Mouse (Mus musculus): ENCODE measurements around the gene Phactr1. TPM values are rescaled to one million over a fixed set of nuclear protein-coding genes. Genes with fewer than 3 reads are reported as not detected.
A peak's percentile ranks its signal among the peaks of the same experiment; 100 is the strongest.

Phactr1 gene
- total RNA-seq, 2 experiments from 2014 or later = 441 to 504 TPM

DNA sequence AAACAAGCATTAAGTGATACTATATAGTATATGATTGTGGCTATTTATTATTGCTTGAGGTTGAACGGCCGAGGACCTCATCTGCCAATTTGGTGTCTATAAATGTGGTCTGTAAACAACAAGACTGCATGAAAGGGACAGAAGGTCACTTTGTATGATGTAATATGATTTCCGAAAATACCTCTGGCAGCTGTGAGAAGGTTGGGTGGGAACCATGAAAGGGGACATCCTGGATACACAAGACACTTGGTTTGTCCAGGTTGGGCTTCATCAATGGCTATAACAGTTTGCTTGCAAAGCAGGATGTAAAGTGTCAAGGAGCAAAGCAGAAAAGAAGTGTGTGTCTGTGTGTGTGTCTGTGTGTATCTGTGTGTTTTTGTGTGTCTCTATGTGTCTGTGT, 329.2 kb downstream of the Phactr1 start:
- DNase-seq (ENCODE audit: low spot score in 2 of 2) = no peak

GRCm38 (mm10) chr13:43011516-43011915, 331.1 kb downstream of the Phactr1 start:
- no peak for DNase-seq (ENCODE audit: low spot score in 2 of 2)

DNA sequence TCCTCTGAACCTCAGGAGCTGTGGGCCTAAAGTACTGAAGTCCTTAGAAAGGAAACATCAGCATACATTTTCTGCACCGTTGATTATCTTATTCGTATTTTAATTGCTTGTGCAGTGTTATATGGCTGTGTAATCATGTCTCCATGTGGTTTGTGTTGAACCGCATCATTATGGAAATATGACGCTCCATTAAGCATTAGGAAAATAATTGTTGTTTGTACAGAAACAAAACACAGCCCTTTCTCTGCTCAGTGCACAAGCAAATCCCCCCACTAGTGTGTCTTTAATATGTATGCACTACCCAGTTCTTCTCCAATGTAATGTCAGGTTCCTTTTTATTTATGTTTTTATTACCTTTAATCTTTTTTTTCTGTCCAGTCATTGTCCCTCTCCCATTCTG, 333.6 kb downstream of the Phactr1 start:
- DNase-seq (ENCODE audit: low spot score in 2 of 2) = no peak

DNA sequence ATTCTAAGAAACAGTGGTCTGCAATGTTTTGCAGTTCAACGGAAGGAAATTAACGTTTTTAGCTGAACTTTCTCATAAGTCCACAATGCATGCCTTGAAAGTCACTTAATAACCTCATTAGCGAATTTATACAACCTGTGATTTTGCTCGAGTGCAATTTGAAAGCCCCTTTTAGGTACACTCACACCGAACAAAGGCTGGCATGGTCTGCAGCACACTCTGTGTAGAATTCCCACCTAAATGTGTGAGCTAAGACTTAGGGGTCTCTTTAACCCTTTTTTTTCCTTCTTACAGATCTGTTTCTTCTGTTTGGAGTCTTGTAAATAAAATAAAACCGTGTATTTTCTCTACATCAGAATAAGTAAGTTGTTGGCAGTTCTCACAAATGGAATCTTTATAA, 335.3 kb downstream of the Phactr1 start:
- no peak for DNase-seq (ENCODE audit: low spot score in 2 of 2)

- no peak for DNase-seq (ENCODE audit: low spot score in 2 of 2)
Measured at GRCm38 (mm10) chr13:43018863-43019262, 338.4 kb downstream of the Phactr1 start.

- DNase-seq (ENCODE audit: low spot score in 2 of 2) = no peak
Measured at GRCm38 (mm10) chr13:43021031-43021430, 340.6 kb downstream of the Phactr1 start.

DNA sequence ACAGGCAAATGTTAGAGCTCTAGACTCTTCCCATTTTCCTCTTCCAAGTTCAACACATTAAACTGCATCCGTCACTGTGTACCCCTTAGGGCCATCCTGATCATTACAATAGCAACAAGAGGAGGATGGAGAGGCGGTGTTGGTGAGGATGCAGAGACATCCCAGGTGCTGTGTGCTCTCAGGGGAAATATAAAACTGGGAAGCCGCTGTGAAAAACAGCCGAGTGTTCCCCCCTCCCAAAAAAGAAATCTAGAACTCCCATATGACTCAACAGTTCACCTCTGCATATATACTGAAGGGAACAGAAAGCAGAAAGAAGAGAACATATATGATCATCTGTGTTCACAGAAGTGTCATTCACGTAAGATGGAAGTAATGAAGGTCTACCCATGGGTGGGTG, 342.6 kb downstream of the Phactr1 start:
- no peak for DNase-seq (ENCODE audit: low spot score in 2 of 2)

DNA sequence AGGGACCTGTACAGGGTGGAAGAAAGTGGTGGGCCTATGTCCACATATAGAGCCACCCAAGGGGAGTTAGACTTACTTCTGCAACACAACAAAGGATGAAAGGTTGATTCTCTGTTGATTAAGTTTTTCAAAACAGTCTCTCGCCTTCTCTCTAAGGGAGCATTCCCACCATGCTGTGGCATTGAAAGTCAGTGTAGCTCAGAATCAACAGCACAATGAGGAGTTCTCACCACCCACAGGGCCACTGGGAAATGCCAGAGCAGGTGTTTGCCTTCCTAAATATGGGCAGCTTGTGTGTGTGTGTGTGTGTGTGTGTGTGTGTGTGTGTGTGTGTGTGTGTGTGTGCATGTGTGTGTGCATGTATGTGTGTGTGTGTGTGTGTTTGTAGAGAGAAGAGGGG, 347.1 kb downstream of the Phactr1 start:
- no peak for DNase-seq (ENCODE audit: low spot score in 2 of 2)

- no peak for DNase-seq (ENCODE audit: low spot score in 2 of 2)
Measured at GRCm38 (mm10) chr13:43030222-43030621, 349.8 kb downstream of the Phactr1 start.

DNA sequence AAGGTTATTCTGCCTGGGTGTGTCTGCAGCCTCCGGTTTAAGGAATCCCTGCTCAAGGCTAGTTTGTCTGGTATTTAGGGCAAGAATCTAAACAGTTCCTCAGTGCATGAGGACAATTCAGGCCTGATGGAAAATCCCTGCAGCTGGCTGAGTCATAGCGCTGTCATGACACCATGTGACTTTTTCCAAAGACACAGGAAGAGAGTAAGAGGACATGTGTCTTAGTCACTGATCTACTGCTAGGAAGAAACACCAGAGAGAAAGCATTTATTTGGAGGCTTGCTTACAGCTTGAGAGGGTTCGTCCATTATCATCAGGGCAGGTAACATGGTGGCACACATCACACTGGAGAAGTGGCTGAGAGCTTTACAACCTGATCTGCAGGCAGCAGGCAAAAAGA, 352.0 kb downstream of the Phactr1 start:
- DNase-seq (ENCODE audit: low spot score in 2 of 2) = no peak

GRCm38 (mm10) chr13:43036510-43036909, 356.1 kb downstream of the Phactr1 start:
- no peak for DNase-seq (ENCODE audit: low spot score in 2 of 2)

DNA sequence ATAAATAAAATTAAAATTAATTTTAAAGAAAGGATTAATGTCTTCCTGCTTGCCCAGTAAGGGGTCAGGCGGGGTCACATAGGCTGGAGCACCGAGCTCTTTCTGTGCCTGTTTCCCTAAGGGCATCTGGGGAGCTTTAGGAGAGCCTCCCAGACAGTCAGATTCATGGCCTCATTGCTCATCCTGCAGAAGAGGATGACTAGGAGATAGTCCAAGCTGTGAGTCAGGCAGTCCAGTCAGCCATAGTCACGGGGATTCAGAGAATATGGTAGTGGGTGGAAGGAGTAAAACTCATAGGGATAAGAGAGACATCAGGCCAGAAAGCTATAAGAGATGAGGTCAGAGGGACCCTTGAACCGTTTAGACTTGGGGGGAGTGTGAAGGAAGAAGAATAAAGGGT, 362.3 kb downstream of the Phactr1 start:
- peak in 1 of 2 experiments; percentile 30 for DNase-seq (ENCODE audit: low spot score in 2 of 2)

GRCm38 (mm10) chr13:43048553-43048952, 368.1 kb downstream of the Phactr1 start:
- no peak for DNase-seq (ENCODE audit: low spot score in 2 of 2)

- DNase-seq (ENCODE audit: low spot score in 2 of 2) = no peak
Measured at GRCm38 (mm10) chr13:43053201-43053600, 372.8 kb downstream of the Phactr1 start.

GRCm38 (mm10) chr13:43055136-43055535, 374.7 kb downstream of the Phactr1 start:
- DNase-seq (ENCODE audit: low spot score in 2 of 2) = no peak

- no peak for DNase-seq (ENCODE audit: low spot score in 2 of 2)
Measured at GRCm38 (mm10) chr13:43057104-43057503, 376.7 kb downstream of the Phactr1 start.

DNA sequence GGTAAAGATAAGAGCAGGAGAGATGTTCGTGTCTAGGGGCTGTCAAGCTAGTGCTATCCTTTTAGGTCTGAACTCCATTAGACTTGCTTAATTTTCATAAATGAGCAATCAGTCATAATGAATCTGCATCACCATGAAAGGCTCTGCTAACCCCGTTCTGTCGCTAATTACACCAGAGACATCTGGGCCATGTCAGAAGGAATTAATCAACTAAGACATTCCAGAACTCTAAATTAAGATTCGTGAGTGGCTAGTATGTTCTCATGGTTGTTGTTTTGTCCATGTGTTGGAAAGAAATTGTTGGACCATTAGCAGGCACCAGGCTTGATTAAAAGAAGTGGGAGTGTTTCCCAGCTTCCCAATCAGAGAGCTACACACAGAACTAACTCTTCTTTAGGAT, 382.9 kb downstream of the Phactr1 start:
- DNase-seq (ENCODE audit: low spot score in 2 of 2) = no peak

DNA sequence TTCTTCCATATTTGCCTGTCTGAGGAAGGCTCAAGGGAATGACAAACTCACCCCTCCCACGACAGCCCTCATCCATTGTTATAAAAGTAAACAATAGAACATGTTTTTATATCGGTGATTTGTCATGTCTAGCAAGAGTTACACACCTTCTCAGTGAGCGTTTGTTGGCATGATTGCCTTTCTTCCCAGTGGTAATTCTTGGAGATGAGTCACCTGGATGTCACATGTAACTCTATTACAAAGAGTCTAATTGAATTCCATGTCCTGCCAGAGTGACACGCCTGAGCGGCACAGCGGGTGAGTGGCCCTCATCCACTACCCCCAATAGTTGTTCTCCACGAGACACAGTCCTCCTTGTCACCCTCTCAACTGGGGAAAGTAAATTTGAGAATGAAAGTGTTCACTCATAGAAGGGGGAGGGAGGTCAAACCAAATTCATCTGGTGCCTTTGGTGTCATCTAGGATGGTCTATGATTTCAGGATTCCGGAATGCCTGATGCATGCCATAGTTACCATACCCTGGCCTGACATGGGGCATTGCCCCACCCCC, 388.4 kb downstream of the Phactr1 start:
- DNase-seq (ENCODE audit: low spot score in 2 of 2) = no peak

- DNase-seq (ENCODE audit: low spot score in 2 of 2) = no peak
Measured at GRCm38 (mm10) chr13:43070496-43070895, 390.1 kb downstream of the Phactr1 start.

- DNase-seq (ENCODE audit: low spot score in 2 of 2) = no peak
Measured at GRCm38 (mm10) chr13:43070971-43071370, 390.5 kb downstream of the Phactr1 start.

DNA sequence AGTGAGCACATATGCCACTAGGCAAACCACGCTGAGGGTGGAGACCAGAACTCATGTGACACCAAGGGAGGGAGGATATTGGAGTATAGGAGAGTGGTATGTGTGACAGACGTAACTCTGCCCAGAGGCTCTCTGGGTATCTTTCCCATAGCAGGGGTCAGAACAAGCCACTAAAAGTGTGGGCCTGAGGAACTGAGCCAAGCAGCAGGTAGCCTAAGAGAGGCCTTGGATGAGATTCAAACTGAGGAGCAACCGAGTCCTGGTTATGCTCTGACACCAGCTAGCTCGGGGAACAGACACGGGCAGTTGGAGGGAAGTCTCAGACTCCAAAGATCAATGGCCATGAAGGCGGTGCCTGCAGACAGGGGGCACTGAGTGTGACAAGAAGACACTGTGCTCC, 395.0 kb downstream of the Phactr1 start:
- no peak for DNase-seq (ENCODE audit: low spot score in 2 of 2)

- no peak for DNase-seq (ENCODE audit: low spot score in 2 of 2)
Measured at GRCm38 (mm10) chr13:43077485-43077884, 397.1 kb downstream of the Phactr1 start.

DNA sequence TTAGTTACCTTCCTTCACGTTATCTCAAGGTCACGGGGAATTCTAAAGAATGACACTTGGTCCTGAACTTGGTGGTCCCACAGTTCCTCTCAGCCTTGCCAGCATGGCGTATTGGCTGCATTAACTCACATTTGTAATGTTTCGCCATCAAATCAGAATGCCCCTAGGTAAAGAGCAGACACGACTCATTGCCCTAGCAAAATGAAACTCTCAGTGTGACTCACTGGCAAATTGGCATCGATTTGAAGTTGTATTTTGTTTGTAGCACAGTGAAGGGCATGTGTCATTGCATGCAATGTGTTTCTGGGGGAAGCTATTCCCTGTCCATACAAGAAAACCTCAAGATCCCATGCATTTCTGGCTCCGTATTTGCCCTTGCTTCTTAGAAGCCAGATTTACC, 404.8 kb downstream of the Phactr1 start:
- DNase-seq (ENCODE audit: low spot score in 2 of 2) = no peak

GRCm38 (mm10) chr13:43094365-43094764, 413.9 kb downstream of the Phactr1 start:
- peak; percentile 40 to 50 for DNase-seq (ENCODE audit: low spot score in 2 of 2)

Data from left cerebral cortex, adult 18-20 months (tissue).